Mouse (Mus musculus): Measurements from ENCODE around the gene 2310007B03Rik. TPM values are rescaled to one million over a fixed set of nuclear protein-coding genes. Genes with fewer than 3 reads are reported as not detected.

The 2310007B03Rik gene
- polyA plus RNA-seq, 1 experiment from 2014 or later = 0.08 TPM

DNA sequence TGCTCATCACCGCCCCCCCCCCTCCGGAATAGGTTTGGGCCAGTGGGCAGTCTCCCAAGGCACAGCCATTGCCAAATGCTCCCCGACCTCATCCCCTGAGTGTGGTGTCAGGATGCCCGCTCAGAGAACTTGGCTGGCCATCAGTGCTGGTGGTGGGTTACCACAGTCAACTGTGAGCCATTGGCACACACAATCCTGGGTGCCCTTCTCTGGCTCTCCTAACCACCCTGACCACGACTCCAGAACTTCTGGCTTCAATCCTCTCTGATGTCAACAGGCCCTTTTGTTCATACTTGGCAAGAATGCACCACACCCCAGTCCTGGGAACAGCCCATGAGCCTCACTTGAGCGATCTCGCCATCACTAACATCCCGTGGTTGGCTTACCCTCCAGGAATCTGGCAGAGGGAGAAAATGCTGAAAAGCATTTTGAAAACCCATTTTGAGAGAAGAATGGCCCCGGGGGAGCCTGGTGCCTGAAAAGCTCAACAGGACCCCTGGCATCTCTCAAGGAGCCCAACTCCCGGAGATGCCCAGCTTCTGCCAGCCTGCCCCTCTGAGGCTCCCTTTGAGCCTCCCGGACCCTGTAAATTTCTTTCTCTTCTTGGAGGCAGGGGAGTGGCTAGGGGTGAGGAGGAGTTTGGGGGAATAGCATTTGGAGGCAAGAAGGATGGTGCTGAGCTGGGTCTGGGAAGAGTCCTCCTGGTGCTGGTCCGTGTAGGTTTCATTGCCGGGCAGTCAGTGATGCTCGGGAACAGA, 23.5 kb upstream of the 2310007B03Rik start:
- Histone ChIP-seq H3K4me3 (ENCODE audit: low read depth, low read length) (no peak overlapping the region), H3K4me2 (ENCODE audit: low read depth, low read length) (no peak overlapping the region), H3K27ac (replicated peaks; ENCODE audit: low read depth, low read length) (no peak overlapping the region), H3K9me3 (replicated peaks; ENCODE audit: control insufficient read depth, low read length) (no peaks in the 10 kb centered on the region), H3K9ac (replicated peaks; ENCODE audit: low read length) (no peak overlapping the region), H3K27me3 (ENCODE audit: control insufficient read depth, insufficient read depth, low read length) (no peaks in the 10 kb centered on the region), H3K4me1 (ENCODE audit: control insufficient read depth, insufficient read depth, low read length) (no peaks in the 10 kb centered on the region), H3K36me3 (replicated peaks; ENCODE audit: control insufficient read depth, insufficient read depth, low read depth, low read length) (no peaks in the 10 kb centered on the region)
- WGBS = 78% methylated on average over 14 of the region's 14 CpGs
- DNase-seq (ENCODE audit: low spot score) (no peak), ATAC-seq (replicated peaks; ENCODE audit: insufficient number of reproducible peaks, low FRiP score, low TSS enrichment, low read depth) (no peak)

GRCm38 (mm10) chr1:93182281-93182680, 21.5 kb upstream of the 2310007B03Rik start:
- DNase-seq (ENCODE audit: low spot score) (no peak), ATAC-seq (replicated peaks; ENCODE audit: insufficient number of reproducible peaks, low FRiP score, low TSS enrichment, low read depth) (no peak)
- Histone ChIP-seq H3K4me3 (ENCODE audit: low read depth, low read length) (no peak overlapping the region), H3K9ac (replicated peaks; ENCODE audit: low read length) (no peak overlapping the region), H3K4me1 (ENCODE audit: control insufficient read depth, insufficient read depth, low read length) (0 out of 2 replicates have a peak, but pooled peaks cover 3% of the 10 kb centered on the region), H3K27me3 (ENCODE audit: control insufficient read depth, insufficient read depth, low read length) (no peaks in the 10 kb centered on the region), H3K4me2 (ENCODE audit: low read depth, low read length) (no peak overlapping the region), H3K36me3 (replicated peaks; ENCODE audit: control insufficient read depth, insufficient read depth, low read depth, low read length) (no peaks in the 10 kb centered on the region), H3K9me3 (replicated peaks; ENCODE audit: control insufficient read depth, low read length) (no peaks in the 10 kb centered on the region), H3K27ac (replicated peaks; ENCODE audit: low read depth, low read length) (no peak overlapping the region)
- 86% methylated on average over 7 of the region's 7 CpGs for WGBS

DNA sequence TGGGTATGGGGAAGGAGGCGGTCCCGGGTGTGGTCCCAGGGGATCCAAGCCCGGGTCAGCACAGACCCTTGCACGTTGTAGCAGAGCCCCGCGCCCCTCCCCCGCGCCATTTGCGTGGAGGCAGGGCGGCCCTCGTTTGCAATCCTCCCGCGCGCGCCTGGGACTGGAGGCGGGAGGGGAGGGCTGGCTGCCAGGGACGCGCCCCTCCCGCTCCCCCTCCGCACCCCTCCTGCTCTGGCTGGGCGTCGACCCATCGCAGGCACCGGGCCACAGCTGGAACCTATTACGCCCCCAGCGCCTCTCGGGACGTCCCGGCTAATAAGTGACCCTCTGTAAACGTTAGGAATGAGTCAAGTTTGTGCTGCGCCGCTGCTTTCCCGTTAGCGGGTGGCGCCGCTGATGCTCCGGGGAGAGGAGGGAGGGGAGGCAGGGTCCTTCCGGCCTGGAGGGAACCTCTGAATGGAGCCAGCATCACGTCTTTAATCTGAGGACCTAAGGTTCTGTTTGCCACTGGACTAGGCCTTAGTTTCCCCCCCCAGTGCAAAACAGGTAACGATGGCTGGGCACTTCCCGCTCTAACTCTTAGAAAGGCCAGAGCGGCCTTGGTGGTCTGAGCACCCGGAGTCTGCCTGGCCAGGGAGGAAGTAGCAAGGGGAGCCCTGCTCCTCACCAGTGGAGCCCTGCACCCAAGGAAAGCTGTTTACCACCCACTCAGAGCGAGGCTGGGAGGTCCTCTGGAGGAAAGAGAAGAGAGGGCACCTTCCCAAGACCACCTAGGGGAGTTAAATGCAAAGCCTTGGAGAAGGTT, 16.0 kb upstream of the 2310007B03Rik start:
- WGBS = 2% methylated on average over 37 of the region's 44 CpGs
- Histone ChIP-seq H3K36me3 (replicated peaks; ENCODE audit: control insufficient read depth, insufficient read depth, low read depth, low read length) (no peaks in the 10 kb centered on the region), H3K9ac (replicated peaks; ENCODE audit: low read length) (peak overlapping the region; percentile 53), H3K9me3 (replicated peaks; ENCODE audit: control insufficient read depth, low read length) (no peaks in the 10 kb centered on the region), H3K4me3 (ENCODE audit: low read depth, low read length) (peak overlapping the region; percentile 30), H3K27ac (replicated peaks; ENCODE audit: low read depth, low read length) (peak overlapping the region; percentile 88), H3K4me1 (ENCODE audit: control insufficient read depth, insufficient read depth, low read length) (peaks cover 10% of the 10 kb centered on the region), H3K4me2 (ENCODE audit: low read depth, low read length) (peak overlapping the region; percentile 74), H3K27me3 (ENCODE audit: control insufficient read depth, insufficient read depth, low read length) (no peaks in the 10 kb centered on the region)
- ATAC-seq (replicated peaks; ENCODE audit: insufficient number of reproducible peaks, low FRiP score, low TSS enrichment, low read depth) (peak; percentile 81), DNase-seq (ENCODE audit: low spot score) (peak; percentile 91)

GRCm38 (mm10) chr1:93175849-93176248, 15.1 kb upstream of the 2310007B03Rik start:
- H3K4me2 ChIP-seq (ENCODE audit: low read depth, low read length) = peak overlapping the region; percentile 74
- peaks cover 10% of the 10 kb centered on the region for H3K4me1 ChIP-seq (ENCODE audit: control insufficient read depth, insufficient read depth, low read length)
- no peaks in the 10 kb centered on the region for H3K36me3 ChIP-seq (replicated peaks; ENCODE audit: control insufficient read depth, insufficient read depth, low read depth, low read length)
- peak overlapping the region; percentile 88 for H3K27ac ChIP-seq (replicated peaks; ENCODE audit: low read depth, low read length)
- H3K4me3 ChIP-seq (ENCODE audit: low read depth, low read length) = no peak overlapping the region
- H3K27me3 ChIP-seq (ENCODE audit: control insufficient read depth, insufficient read depth, low read length) = no peaks in the 10 kb centered on the region
- H3K9me3 ChIP-seq (replicated peaks; ENCODE audit: control insufficient read depth, low read length) = no peaks in the 10 kb centered on the region
- no peak overlapping the region for H3K9ac ChIP-seq (replicated peaks; ENCODE audit: low read length)
- WGBS = 10% methylated on average over 6 of the region's 6 CpGs
- no peak for DNase-seq (ENCODE audit: low spot score)
- ATAC-seq (replicated peaks; ENCODE audit: insufficient number of reproducible peaks, low FRiP score, low TSS enrichment, low read depth) = 0 out of 2 replicates have a peak, but pooled peaks have one; percentile 16

DNA sequence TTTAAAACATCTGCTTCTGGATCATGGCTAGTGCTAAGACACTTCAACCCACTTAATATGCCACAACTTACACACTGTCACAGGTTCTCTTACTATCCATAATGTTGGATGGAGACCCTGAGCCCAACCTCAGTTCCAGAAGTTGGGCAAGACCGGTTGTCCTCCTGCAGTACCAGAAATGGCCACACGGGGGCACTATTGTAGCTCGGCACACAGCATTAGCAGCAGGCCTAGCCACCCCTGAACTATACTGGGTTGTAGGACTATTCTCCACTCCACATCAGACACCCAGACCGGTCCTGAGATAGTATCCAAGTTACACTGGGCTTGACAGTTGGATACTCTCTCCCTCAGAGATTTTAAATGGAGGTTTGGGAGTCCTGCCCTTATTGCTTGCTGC, 13.7 kb upstream of the 2310007B03Rik start:
- no peaks in the 10 kb centered on the region for H3K36me3 ChIP-seq (replicated peaks; ENCODE audit: control insufficient read depth, insufficient read depth, low read depth, low read length)
- H3K4me1 ChIP-seq (ENCODE audit: control insufficient read depth, insufficient read depth, low read length) = peaks cover 10% of the 10 kb centered on the region
- H3K4me3 ChIP-seq (ENCODE audit: low read depth, low read length) = no peak overlapping the region
- ATAC-seq (replicated peaks; ENCODE audit: insufficient number of reproducible peaks, low FRiP score, low TSS enrichment, low read depth) (peak; percentile 69), DNase-seq (ENCODE audit: low spot score) (peak; percentile 94)
- no peaks in the 10 kb centered on the region for H3K9me3 ChIP-seq (replicated peaks; ENCODE audit: control insufficient read depth, low read length)
- WGBS = 3% methylated on average over 4 of the region's 4 CpGs
- H3K4me2 ChIP-seq (ENCODE audit: low read depth, low read length) = no peak overlapping the region
- H3K9ac ChIP-seq (replicated peaks; ENCODE audit: low read length) = no peak overlapping the region; the same call in 1 of the 2 replicates
- no peaks in the 10 kb centered on the region for H3K27me3 ChIP-seq (ENCODE audit: control insufficient read depth, insufficient read depth, low read length)
- no peak overlapping the region for H3K27ac ChIP-seq (replicated peaks; ENCODE audit: low read depth, low read length)

DNA sequence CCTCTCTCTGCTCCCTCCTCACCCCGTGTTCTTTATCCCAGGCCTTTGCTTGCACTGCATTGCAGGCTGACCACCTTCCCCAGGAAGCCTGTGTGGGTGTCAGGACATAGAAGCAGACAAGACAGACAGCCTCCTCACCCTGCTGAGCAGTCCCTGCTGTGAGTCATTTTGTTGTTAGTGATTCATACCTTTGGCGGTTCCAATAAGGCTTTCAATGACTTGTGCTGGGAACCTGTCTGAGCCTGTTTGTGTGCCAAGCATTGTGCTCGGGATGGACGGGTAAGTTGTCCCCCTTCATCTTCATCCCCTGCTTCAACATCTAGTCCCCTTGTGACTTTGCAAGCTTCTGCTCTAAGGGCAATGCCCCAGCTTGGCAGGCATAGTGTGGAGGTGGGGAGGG, 12.9 kb upstream of the 2310007B03Rik start:
- no peak for DNase-seq (ENCODE audit: low spot score)
- H3K4me1 ChIP-seq (ENCODE audit: control insufficient read depth, insufficient read depth, low read length) = peaks cover 10% of the 10 kb centered on the region
- WGBS = 64% methylated on average over 4 of the region's 4 CpGs
- ATAC-seq (replicated peaks; ENCODE audit: insufficient number of reproducible peaks, low FRiP score, low TSS enrichment, low read depth) = no peak
- no peaks in the 10 kb centered on the region for H3K9me3 ChIP-seq (replicated peaks; ENCODE audit: control insufficient read depth, low read length)
- H3K4me3 ChIP-seq (ENCODE audit: low read depth, low read length) = no peak overlapping the region
- H3K4me2 ChIP-seq (ENCODE audit: low read depth, low read length) = no peak overlapping the region
- H3K9ac ChIP-seq (replicated peaks; ENCODE audit: low read length) = no peak overlapping the region
- H3K27me3 ChIP-seq (ENCODE audit: control insufficient read depth, insufficient read depth, low read length) = no peaks in the 10 kb centered on the region
- H3K27ac ChIP-seq (replicated peaks; ENCODE audit: low read depth, low read length) = no peak overlapping the region
- no peaks in the 10 kb centered on the region for H3K36me3 ChIP-seq (replicated peaks; ENCODE audit: control insufficient read depth, insufficient read depth, low read depth, low read length)

DNA sequence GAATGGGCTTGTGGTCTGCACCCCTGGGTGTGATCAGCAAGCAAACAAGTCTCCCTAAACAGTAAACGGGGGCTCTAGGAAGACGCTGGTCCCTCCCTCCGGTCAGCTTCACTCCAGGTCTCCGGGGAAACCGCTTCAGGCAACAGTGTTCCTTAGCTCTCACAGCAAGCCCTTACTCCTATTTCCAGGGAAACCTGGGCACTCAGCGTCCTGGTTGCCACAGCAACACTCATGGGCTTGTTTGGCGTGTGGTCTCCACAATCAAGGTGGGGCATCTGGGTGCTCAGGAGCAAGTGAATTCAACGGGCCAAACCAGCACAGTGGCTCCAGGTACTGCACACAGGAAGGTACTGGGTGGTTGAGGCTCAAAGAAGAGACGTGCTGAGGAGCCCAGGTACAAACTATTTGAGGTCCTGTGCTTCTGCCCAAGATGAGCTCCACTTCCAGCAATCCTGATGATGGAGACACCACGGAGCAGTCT, 7.6 kb upstream of the 2310007B03Rik start, which contains the start of gene Crocc2:
Gene Crocc2, plus strand, starts transcription at position 431 of the 481 bp plus-strand sequence.
- WGBS = 47% methylated on average over 10 of the region's 10 CpGs
- Histone ChIP-seq H3K4me2 (ENCODE audit: low read depth, low read length) (no peak within 1 kb of the TSS), H3K27me3 (ENCODE audit: control insufficient read depth, insufficient read depth, low read length) (no peaks in the 10 kb centered on the region), H3K9ac (replicated peaks; ENCODE audit: low read length) (no peak within 1 kb of the TSS), H3K4me3 (ENCODE audit: low read depth, low read length) (no peak within 1 kb of the TSS), H3K27ac (replicated peaks; ENCODE audit: low read depth, low read length) (no peak within 1 kb of the TSS), H3K9me3 (replicated peaks; ENCODE audit: control insufficient read depth, low read length) (no peaks in the 10 kb centered on the region), H3K36me3 (replicated peaks; ENCODE audit: control insufficient read depth, insufficient read depth, low read depth, low read length) (no peaks in the 10 kb centered on the region), H3K4me1 (ENCODE audit: control insufficient read depth, insufficient read depth, low read length) (no peaks in the 10 kb centered on the region)
- DNase-seq (ENCODE audit: low spot score) (no peak), ATAC-seq (replicated peaks; ENCODE audit: insufficient number of reproducible peaks, low FRiP score, low TSS enrichment, low read depth) (no peak)
